Mouse (Mus musculus): ENCODE results near the gene Gabarap.

DNA sequence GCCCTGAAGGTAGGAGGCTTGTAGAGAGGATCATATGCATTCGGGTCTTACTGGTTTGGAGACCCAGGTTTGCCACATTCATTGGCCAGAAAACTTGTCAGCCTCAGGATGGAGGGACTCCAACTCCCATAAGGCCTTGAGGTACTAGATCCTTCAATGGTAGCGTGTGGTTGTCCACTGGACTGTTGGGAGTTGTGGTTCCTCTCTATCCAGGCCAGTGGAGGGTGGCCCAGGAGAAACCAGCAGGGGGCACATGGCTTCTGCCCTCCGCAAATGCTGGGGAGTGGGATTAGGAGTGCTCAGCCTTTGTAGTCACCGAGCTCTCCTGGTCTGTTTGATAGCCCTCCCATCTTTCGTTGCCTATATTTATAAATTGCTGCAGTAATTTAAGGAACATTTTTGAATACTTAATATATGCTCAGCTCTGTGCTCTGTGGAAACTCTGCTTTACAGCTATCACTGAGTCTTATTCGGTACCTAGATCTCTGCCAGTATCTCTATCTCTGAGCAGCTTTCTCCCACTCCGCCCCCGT is 29.9 kb downstream of the Gabarap start:
- TF ChIP-seq GATA1 (IDR thresholded peaks at IDR 0.05; ENCODE audit: borderline replicate concordance, low read length) = no peak
- TF ChIP-seq FLI1 (IDR thresholded peaks at IDR 0.05; ENCODE audit: low read length) = no peak
